Mouse (Mus musculus) right cerebral cortex, postnatal 36 days (tissue): Measurements from ENCODE around the gene Prr5.
"Not testable (repeated sequence)": the region's sequence is repeated elsewhere in the genome, so short reads cannot be mapped to it uniquely, and the experiment has no call there.

Experiments used
- DNase-seq, 2 experiments: peaks; one replicate each; pipeline ENCODE4 v3.0.0; 2022; ENCODE audit warnings: low spot score in 2 of 2, mixed read lengths in 1 of 2

Gene Prr5

DNA sequence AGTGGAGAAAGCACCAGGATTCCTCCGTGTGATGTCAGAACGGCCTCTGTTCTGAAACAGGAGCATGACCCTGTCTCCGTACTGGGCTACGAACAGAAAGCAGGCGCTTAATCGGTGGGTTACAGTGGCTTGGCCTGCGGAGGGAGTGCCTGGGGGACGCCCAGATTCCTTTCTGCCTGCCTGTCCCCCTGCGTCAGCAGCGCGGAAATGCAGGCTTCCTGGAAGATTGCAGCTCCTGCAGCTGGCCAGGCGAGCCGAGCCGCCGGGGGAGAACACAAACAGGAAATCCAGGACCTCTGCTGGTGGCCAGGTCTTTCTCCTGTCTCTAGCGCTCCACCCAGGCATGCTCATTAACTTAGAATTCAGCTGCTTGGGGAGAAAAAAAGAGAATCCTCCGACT is 45.3 kb downstream of the Prr5 start:
- DNase-seq, result no peak

DNA sequence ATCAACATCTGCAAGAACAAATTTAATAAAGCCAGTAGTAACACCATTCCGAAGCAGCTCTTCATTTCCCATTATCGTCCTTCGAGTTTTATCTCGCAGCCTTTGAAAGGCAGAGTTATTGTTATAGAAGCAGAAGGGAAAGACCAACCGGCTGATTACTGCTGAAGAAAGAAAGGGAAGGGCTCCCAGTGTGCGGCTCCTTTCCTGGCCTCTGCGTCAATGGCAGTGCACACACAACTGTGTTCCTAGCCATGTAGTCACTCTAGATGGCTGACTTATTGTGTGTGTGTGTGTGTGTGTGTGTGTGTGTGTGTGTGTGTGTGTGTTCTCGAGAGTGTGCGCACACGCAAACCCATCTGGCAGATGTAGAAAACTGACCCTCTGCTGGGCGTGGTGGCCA is 45.7 kb downstream of the Prr5 start:
- no peak for DNase-seq

DNA sequence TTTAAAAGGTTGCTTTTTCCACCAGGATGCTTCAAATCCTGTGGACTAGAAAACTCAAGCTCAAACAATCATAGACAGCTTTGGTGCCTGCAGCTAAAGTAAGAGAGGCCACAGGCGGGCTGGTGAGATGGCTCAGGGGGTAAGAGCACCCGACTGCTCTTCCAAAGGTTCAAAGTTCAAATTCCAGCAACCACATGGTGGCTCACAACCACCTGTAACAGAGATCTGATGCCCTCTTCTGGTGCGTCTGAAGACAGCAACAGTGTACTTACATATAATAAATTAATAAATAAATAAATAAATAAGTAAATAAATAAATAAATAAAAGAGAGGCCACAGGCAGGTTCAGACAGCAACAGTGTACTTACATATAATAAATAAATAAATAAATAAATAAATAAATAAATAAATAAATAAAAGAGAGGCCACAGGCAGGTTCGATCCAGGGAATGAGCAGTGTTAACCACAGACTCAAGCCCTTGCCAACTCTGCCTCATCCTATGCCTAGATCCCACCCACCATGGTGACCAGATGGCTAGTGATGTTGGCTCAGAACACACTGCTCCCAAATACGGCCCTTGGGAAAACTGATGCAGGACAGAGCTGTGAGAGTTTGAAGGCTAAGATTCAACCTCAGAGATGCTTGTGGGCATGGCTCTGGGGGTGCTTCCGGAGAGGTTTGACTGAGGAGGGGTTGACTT is 48.3 kb downstream of the Prr5 start:
- DNase-seq, result not testable (repeated sequence)

DNA sequence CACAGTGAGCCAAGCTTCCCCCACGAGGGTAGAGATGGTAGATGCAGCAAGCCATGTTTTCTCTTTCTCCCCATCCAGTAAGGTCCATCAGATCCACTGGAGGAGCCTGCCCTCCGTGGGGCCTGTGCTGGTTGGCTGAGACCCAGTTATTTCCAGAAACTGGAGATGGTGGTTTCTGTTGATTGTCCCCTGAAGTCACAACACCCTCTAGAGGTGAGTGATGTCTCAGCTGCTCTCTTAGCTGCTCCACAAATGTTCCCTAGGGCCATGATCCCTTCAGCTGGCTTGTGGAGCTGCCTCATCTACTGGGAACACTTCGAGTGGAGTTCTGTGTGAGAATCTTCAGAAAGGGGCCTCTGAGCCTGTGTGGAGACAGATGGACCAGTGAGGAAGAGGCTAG is 49.4 kb downstream of the Prr5 start:
- DNase-seq, result no peak

DNA sequence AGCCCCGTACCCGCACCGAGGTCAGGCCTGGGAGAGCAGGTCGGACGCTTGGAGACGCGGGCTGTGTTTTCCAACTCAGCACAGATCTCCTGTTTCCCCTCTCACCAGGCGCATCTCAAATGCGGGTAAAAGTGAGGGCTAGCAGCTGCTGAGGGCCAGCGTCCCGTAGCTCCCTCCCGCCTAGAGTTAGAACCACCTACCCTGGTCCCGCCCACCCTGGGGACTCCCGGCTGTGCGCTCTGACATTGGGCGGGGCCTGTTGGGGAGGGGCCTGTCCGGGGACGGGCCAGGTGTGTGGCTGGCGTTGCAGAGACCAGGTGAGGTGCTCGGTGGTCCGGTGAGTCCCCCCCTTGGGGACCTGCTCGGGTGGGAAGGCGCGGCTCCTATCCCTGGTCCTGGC is 50.4 kb downstream of the Prr5 start, which contains the start of gene Arhgap8:
TSS of gene Arhgap8 (plus strand) at position 262 of the 400 bp plus-strand sequence.
- no peak for DNase-seq

DNA sequence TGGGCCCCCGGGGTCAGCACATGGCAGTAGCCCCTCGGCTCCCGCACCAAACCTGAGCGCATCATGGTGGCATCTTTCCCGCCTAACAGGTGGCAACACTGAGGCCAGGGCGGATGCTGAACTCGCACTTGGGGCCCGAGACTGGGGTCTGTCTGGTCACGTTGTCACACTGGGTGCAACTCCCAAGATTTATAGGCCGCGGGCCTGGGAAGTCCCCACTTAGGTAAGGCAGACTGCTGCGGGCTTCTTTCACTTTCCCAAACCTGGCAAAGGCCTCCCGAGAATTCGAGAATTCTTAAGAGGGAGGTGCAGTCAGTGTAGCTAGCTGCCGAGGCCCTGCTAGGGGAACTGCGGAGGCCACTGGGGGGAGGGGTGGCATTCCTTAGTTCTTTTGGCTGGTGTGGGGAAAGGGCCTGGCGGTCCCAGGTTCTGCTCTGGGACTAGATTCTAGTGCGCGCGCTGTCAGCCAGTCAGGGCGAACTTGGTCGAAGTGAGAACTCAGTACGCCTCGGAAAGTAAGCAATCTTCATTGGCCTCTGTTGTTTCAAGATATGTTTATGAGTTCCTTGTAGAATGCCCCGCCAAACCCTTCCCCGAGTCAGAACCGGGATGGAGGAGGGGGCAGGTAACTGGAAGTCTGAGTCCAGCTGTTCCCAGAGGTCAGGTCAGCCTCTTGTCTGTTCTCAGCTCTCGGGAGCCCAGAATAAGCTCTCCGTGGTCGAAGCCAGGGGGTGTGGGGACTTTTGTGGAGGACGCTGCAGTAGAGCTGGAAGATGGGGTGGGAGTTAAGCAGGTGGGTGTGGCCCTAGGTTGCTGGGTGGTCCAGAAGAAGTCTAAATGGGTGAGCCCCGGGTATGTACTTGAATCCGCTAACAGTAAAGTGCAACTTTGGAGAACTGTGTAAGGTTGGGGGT is 51.1 kb downstream of the Prr5 start:
- DNase-seq, result no peak

DNA sequence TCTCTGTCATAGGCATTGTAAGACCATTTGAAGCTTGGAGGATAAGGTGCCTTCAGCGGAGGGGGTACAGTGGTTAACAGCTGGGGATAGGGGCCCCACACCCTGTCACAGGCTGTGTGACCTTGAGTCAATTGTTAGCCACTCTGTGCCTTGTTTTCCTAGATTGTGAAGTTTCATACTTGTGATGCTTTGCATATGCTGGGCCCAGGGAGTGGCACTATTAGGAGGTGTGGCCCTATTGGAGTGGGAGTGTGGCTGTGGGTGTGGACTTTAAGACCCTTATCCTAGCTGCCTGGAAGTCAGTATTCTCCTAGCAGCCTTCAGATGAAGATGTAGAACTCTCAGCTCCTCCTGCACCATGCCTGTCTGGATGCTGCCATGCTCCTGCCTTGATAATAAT is 54.2 kb downstream of the Prr5 start:
- not testable (repeated sequence) for DNase-seq

DNA sequence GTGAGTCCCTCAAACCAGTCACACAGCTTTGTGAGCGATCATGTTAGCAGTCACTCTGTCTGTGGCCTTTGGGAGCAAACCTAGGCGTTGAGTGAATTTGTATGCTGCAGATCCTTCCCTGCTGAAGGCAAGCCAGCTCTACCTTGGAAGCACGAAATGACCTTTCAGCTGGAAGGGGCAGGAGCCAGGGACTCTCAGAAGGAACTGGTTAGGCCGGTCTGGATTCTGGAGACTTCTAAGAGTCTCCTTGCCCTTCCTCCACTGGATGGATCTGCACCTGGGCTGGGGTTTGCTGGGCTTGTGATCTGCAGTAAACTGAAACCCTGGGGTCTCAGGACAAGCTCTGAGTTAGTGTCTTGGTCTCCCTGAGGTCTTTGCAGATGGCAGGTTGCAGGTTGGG is 54.8 kb downstream of the Prr5 start:
- DNase-seq, result no peak

DNA sequence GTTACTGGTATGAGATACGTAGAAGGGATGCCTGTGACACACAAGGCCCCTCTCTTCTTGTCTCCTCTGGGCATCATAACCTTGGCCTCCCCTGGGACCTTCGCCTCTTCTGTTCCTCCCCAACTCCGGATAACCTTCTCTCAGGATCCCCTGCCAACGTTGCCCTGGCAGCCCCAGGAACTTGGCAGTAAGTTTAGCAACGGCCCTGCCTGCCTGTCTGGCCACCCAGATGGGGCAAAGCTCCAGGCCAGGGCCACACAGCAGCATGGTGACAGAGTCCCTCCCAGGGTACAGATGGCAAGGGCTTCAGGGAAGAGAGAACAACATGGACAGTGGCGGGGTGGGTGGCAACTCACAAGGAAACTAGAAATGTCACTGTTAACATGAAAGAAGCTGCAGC is 60.3 kb downstream of the Prr5 start:
- no peak for DNase-seq

DNA sequence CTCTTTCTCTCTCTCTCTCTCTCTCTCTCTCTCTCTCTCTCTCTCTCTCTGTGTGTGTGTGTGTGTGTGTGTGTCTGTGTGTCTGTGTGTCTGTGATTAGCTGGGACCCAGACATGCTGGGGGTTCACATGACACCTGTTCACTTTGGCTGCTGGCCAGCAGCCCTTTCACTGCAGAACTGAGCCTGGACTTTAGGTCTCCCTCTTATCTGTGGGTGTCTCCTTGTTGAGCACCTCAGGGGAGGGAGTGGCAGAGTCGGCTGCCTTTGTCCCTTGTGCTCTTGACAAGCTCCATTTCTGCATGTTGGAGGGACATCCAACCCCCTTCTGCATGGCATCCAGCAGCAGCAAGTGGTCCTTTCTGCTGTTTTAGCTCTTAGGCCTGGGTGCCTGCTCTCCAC is 61.5 kb downstream of the Prr5 start:
- DNase-seq, result no peak

DNA sequence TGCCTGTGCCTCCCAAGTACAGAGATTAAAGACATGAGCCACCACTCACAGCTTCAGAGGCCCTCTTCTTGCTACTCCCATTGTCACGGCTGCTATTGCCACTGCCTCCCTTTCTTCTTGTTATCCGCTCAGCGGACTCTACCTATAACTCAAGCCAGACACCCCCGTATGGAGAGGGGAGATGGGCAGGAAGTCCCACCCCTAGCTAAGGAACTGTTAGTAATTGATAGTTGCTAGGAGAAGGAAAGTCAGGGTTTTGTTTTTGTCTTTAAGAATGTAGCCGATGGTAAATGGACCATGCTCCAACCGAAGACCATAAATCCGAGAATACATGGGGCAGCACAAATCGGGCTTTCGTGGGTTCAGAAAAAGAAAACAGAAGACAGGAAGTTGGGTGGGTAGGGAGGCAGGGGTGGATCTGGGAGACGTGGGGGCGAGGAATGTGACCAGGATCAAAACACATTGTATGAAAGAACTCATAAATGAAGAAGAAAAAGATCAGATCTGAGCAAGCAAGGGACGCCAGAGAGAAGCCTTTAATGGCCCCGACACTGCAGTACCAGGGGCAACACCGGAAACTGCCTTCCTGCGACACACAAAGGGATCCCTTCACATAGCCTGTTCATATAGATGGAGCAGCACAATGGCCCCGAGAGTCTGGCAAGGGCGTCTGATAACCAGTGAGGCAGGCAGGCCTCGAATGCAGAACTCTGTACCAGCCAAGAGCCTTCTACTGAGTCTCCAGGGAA is 62.4 kb downstream of the Prr5 start:
- DNase-seq, result no peak

DNA sequence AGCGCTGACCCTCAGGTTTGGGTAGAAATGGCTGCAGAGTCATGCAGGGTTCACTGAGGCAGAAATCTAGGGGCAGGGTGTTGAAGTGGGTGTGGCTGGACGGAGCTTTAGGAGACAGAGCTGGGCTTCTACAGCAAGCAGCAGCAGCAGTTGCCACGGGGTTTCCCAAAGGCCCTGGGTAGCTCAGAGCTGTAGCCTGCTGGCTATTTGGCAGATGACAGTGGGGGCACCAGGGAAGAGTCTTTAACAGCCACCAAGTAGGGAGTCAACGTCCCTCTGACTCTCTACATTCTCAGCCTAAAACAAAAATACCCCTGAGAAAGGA is 63.0 kb downstream of the Prr5 start:
- no peak for DNase-seq

DNA sequence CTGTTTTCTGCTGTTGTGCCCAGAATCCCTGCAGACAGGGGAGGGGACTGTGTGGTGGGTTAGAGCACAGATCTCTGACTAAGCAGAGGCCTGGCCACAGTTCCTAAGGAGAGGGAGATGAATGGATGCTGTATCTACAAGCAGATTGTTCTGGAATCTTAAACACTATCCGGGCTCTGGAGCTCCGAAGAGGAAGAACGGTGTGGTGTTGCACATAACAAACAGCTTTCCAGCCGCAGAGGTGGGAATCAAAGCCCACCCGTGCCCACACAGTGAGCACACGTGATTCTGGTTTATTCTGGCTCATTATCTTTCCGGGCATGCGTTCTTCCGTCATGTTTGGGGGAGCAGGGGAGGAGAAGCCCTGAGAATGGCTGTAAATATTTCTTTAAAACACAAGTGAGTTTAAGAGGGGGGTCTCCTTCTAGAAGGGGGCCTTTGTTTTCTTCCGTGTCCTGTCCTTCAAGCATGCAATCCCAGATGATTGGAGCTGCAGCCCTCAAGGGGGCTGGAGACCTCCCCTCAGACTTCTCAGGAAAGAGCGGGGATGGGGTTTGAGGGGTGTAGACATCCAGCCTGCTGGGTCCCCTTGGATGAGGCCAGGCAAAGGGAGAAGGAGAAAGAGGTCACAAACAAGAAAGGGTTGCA is 67.0 kb downstream of the Prr5 start:
- no peak for DNase-seq

DNA sequence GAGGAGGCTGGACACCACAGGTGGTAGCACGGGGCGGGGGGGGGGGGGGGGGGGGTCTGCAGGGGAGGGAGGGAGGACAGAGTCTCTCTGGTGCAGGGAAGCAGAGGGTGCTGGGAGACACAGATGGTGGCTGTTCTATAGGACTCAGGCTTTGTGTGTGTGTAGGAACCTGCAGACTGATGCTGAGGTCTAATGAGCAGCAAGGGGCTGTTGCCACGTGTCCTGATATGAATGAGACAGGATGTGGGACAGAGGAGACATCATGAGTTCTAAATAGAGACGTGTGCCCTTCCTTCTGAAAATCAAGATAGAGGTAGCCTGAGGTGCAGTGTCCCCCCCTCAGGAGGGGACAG is 67.5 kb downstream of the Prr5 start:
- DNase-seq, result no peak

DNA sequence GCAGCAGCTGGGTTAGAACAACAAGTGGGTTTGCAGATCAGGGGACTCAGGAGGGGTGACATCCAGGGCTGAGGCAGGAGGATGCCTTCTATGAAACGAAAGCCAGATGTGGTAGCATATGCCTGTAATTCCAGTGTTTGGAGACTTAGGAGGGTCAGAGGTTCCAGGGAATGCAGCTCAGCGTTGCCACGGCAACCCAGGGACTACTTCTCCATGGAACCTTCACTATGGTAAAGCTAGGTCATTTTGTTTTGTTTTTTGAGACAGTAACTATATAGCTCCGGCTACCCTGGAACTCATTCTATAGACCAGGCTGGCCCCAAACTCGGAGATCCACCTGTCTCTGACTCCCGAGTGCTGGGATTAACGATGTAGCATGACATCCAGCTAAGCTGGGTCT is 68.8 kb downstream of the Prr5 start:
- no peak for DNase-seq

DNA sequence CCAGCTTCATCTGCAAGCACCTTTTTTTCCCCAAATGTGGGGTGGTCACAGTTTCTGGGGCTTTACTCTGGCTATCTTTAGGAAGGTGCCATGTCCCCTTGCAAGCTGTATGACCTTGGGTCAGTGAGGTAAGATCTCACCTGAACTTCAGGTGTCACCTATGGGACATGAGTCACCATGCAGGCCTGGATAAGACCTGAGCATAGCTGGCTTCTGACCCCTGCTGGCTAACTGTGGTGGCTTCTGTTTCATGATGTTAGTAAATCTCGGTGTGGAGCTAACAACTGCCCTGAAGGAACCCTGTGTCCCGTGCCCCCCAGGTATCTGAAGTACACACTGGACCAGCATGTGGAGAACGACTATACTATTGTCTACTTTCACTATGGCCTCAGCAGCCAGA is 72.2 kb downstream of the Prr5 start:
- DNase-seq, result no peak

DNA sequence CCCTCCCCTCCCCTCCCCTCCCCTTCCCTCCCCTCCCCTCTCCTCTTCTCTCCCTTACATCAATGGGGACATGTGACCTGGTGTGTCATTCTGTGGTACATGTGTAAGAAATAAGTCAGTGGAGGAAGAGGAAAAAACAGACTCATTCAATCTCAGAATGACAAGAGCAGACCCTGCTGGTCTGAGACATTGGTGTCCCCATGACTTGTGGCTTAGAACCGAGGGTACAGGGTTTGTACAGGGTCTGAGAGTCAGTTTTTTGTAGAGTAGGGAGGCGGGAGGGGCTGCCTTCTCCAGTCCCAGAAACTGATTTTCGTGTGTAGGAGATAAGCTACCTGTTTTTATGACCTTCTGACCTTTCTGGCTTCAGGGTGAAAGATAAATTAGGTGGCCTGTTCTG is 73.9 kb downstream of the Prr5 start:
- DNase-seq, result no peak

DNA sequence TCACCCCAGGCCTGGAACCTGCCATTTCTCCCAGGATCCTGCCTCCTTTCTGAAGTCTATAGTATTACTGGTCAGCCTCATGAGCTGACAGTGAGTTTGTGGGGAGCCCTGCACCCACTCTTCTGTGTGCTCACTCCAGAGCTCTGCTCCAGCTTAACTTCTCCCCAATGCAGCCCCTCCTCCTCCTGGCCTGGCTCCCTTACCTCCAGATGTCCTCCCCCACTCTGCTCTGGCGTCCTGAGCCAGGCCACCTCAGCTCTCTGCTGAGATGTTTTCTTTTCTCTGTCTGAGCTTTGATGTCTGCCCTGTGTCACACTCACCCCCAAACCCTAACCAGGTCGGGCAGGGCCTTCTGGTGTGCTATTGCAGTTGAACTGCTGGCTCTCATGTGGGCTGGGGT is 74.9 kb downstream of the Prr5 start:
- no peak for DNase-seq

DNA sequence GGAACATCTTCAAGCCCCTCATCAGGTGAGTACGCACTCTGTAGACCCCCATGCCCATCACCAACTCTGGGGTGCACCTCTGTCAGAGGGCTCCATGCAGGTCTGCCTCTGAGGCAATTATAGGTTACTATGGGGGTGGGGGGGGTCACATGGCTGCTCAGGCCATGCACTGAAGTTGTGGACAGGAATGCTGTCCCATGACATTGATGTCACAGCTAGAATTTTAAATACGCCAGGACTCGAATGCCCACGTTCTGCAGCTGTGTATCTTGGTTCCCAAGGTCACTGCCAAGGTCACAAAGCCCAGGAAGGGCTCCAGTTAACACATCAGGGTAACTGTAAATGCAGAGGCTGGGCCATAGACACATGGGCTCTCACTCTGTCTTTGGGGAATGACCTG is 76.4 kb downstream of the Prr5 start:
- DNase-seq, result no peak
